Mouse (Mus musculus) MEL (cell line): ENCODE data around the gene Llgl2.

Source experiments
- CHD2 ChIP-seq: IDR thresholded peaks from 2 replicates; pipeline ENCODE4 v1.6.1; 2011; ENCODE audit warnings: low read length, improper control_type of control experiment
- CTCF ChIP-seq, 3 experiments: IDR thresholded peaks in 2 of 3; conservative IDR thresholded peaks in 1 of 3; 2 replicates each; pipeline ENCODE4 v1.5.1; 2011 to 2012; ENCODE audit warnings: low read length in 3 of 3, low read depth in 2 of 3, mild to moderate bottlenecking in 2 of 3, improper control_type of control experiment in 1 of 3, inconsistent platforms in 1 of 3, mixed read lengths in 1 of 3, moderate library complexity in 1 of 3; ENCODE audit not compliant: control insufficient read depth in 1 of 3, insufficient read depth in 1 of 3, poor library complexity in 1 of 3, severe bottlenecking in 1 of 3
- ELF1 ChIP-seq: IDR thresholded peaks from 2 replicates; pipeline ENCODE4 v1.6.1; 2014; ENCODE audit warnings: low read depth, mild to moderate bottlenecking, inconsistent platforms, low read length, improper control_type of control experiment, moderate library complexity
- EP300 ChIP-seq, 2 experiments: IDR thresholded peaks; 2 replicates each; pipeline ENCODE4 v1.6.1; 2011; ENCODE audit warnings: improper control_type of control experiment in 2 of 2, low read length in 2 of 2, low read depth in 1 of 2, mild to moderate bottlenecking in 1 of 2
- GABPA ChIP-seq: IDR thresholded peaks from 2 replicates; pipeline ENCODE4 v1.6.1; 2012; ENCODE audit warnings: low read depth, mild to moderate bottlenecking, inconsistent platforms, low read length, improper control_type of control experiment, moderate library complexity
- GATA1 ChIP-seq: IDR thresholded peaks from 2 replicates; pipeline ENCODE4 v1.6.1; 2011; ENCODE audit warnings: low read depth, low read length, improper control_type of control experiment
- HCFC1 ChIP-seq: IDR thresholded peaks from 2 replicates; pipeline ENCODE4 v1.6.1; 2012; ENCODE audit warnings: low read depth, mild to moderate bottlenecking, inconsistent platforms, low read length, improper control_type of control experiment, moderate library complexity
- MAFK ChIP-seq: IDR thresholded peaks from 2 replicates; pipeline ENCODE4 v1.6.1; 2011; ENCODE audit warnings: low read depth, mild to moderate bottlenecking, low read length, improper control_type of control experiment, borderline replicate concordance
- MAX ChIP-seq: IDR thresholded peaks from 2 replicates; pipeline ENCODE4 v1.6.1; 2011; ENCODE audit warnings: low read length, improper control_type of control experiment
- POLR2A ChIP-seq, 2 experiments: IDR thresholded peaks; 2 replicates each; pipeline ENCODE4 v1.6.1; 2011 to 2012; ENCODE audit warnings: low read length in 2 of 2, mild to moderate bottlenecking in 2 of 2, control low read depth in 1 of 2, improper control_type of control experiment in 1 of 2, low read depth in 1 of 2, moderate library complexity in 1 of 2; ENCODE audit not compliant: control insufficient read depth in 1 of 2, insufficient read depth in 1 of 2, poor library complexity in 1 of 2
- SIN3A ChIP-seq: IDR thresholded peaks from 2 replicates; pipeline ENCODE4 v1.6.1; 2012; ENCODE audit warnings: low read length, improper control_type of control experiment, inconsistent platforms
- TCF12 ChIP-seq: IDR thresholded peaks from 2 replicates; pipeline ENCODE4 v1.6.1; 2014; ENCODE audit warnings: low read depth, mild to moderate bottlenecking, inconsistent platforms, low read length, improper control_type of control experiment, moderate library complexity
- USF1 ChIP-seq: IDR thresholded peaks from 2 replicates; pipeline ENCODE4 v1.6.1; 2014; ENCODE audit warnings: low read depth, mild to moderate bottlenecking, inconsistent platforms, low read length, improper control_type of control experiment, moderate library complexity
- ZC3H11A ChIP-seq: IDR thresholded peaks from 2 replicates; pipeline ENCODE4 v1.6.1; 2012; ENCODE audit warnings: low read depth, mild to moderate bottlenecking, inconsistent platforms, low read length, improper control_type of control experiment

DNA sequence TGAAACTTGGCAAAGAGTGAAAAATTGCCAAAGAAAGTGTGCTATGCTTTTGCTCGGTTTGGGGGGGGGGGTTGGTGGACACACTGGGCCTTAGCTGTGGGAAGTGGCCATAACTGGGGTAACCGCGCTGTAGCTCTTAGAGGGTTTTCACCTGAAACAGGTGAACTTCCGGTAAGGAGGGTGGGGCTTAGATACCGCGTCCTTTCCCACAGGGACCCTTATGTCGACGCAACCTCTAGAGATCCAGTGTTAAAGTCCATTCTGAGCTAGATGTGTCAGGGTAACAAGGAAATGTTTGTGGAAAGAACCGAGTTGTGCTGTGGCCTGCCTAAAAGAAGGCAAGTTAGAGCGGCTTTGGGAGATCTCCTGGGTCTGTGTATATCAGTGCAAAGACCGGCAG is 964 bp downstream of the Llgl2 start:
- TF ChIP-seq POLR2A (IDR thresholded peaks at IDR 0.05; ENCODE audit: control insufficient read depth in 1 of 2, insufficient read depth in 1 of 2, low read depth in 1 of 2, low read length in 2 of 2, poor library complexity in 1 of 2) (no peak), CTCF (IDR thresholded peaks at IDR 0.05 in 2 of 3, conservative IDR thresholded peaks at IDR 0.05 in 1 of 3; ENCODE audit: control insufficient read depth in 1 of 3, insufficient read depth in 1 of 3, low read depth in 2 of 3, low read length in 3 of 3, poor library complexity in 1 of 3, severe bottlenecking in 1 of 3) (no peak), USF1 (no peak), SIN3A (no peak), ZC3H11A (no peak), HCFC1 (no peak), TCF12 (no peak), CHD2 (no peak), MAFK (no peak), EP300 (IDR thresholded peaks at IDR 0.05; ENCODE audit: low read depth in 1 of 2, low read length in 2 of 2) (no peak), MAX (no peak), GATA1 (no peak), ELF1 (no peak), GABPA (no peak)
